ENCODE assay signal across 23 mouse cellular contexts in the genomic region with DNA sequence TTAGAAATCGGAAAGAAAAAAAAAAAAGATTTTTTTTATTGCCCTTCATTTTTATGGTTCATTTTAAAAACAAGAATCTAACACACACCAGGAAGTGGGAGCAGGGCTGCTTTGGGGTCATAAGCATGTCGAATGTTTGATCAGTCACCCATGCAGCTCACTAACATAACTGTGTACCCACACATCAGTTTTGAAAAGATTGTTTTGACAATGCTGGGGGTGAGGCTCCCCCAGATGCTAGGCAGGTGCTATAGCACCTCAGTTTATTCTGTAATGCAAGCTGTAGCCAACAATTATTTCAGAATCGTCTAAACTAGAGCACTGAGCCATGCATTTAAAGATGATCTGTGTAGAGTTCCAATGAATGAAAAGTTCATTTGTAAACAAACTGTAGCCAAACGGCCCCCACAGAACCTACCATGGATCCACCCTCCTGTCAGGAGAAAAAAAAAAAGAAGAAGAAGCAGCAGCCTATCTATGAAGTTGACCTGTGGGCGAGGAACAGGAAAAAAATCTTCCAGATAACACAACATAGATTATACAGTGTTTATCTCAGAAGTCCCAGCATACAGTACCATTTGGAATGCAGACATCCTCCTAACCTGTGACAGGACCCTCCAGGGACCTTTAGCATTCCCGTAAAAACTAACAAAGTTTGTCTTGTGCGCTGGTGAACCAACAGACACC.
DNase-seq lines count a peak whose midpoint lies in the region; ATAC-seq and TF ChIP-seq lines count a peak whose summit lies in the region.
"Had no signal": no experiment of that assay in that cellular context is flagged by ENCODE, and none has a peak within 500 bp of the region (broad histone marks: within the 10 kb centered on the region; RNA-seq: fewer than 3 reads in every experiment).

No protein-coding gene starts in this region.

- no peaks in the 10 kb centered on the region for H3K79me2 ChIP-seq in MEL (ENCODE audit: control insufficient read depth, insufficient read depth, low read length, poor library complexity)

- peak; percentile 46 to 60; a peak in 3 of 4 replicates for TF ChIP-seq EP300 in MEL (IDR thresholded peaks at IDR 0.05; ENCODE audit: low read depth in 1 of 2, low read length in 2 of 2)

- H3K27ac ChIP-seq in forebrain, embryonic 10.5 days, result peak overlapping the region; percentile 86
- no peak overlapping the region for H3K27ac ChIP-seq in forebrain, embryonic 14.5 days (ENCODE audit: low read depth, low read length)
- peak overlapping the region; percentile 92 for H3K27ac ChIP-seq in kidney, embryonic 15.5 days
- H3K27ac ChIP-seq in MEL (ENCODE audit: control insufficient read depth, low read depth, low read length), result no peak overlapping the region
- peak overlapping the region; percentile 97; the same call in 1 of the 2 replicates for H3K27ac ChIP-seq in stomach, embryonic 16.5 days (ENCODE audit: low read length)
- H3K27ac ChIP-seq: liver, embryonic 13.5 days had no signal

- no peaks in the 10 kb centered on the region for H3K9me3 ChIP-seq in forebrain, embryonic 10.5 days
- no peaks in the 10 kb centered on the region for H3K9me3 ChIP-seq in forebrain, embryonic 14.5 days (replicated peaks; ENCODE audit: control insufficient read depth, low read length)
- H3K9me3 ChIP-seq in kidney, embryonic 15.5 days (replicated peaks), result no peaks in the 10 kb centered on the region
- H3K9me3 ChIP-seq in MEL (replicated peaks; ENCODE audit: insufficient read depth, low read length), result no peaks in the 10 kb centered on the region
- no peaks in the 10 kb centered on the region for H3K9me3 ChIP-seq in stomach, embryonic 16.5 days (replicated peaks; ENCODE audit: control insufficient read depth, low read length)
- H3K9me3 ChIP-seq: heart, embryonic 13.5 days; limb, embryonic 13.5 days; liver, embryonic 13.5 days; midbrain, embryonic 10.5 days; neural tube, embryonic 12.5 days had no signal

- 42% methylated on average over 7 of the region's 7 CpGs for WGBS in forebrain, embryonic 10.5 days
- 48% methylated on average over 7 of the region's 7 CpGs for WGBS in forebrain, embryonic 14.5 days
- WGBS in kidney, embryonic 15.5 days, result 43% methylated on average over 7 of the region's 7 CpGs
- 54% methylated on average over 7 of the region's 7 CpGs for WGBS in stomach, embryonic 16.5 days

- no peak for TF ChIP-seq CTCF in MEL (IDR thresholded peaks at IDR 0.05 in 2 of 3, conservative IDR thresholded peaks at IDR 0.05 in 1 of 3; ENCODE audit: control insufficient read depth in 1 of 3, insufficient read depth in 1 of 3, low read depth in 2 of 3, low read length in 3 of 3, poor library complexity in 1 of 3, severe bottlenecking in 1 of 3)

- no peak for TF ChIP-seq RAD21 in MEL (IDR thresholded peaks at IDR 0.05; ENCODE audit: low read depth, low read length)

- peaks cover 63% of the 10 kb centered on the region for H3K4me1 ChIP-seq in forebrain, embryonic 10.5 days
- peaks cover 17% of the 10 kb centered on the region for H3K4me1 ChIP-seq in forebrain, embryonic 14.5 days (ENCODE audit: control insufficient read depth, insufficient read depth, low read length)
- peaks cover 70% of the 10 kb centered on the region for H3K4me1 ChIP-seq in kidney, embryonic 15.5 days
- peaks cover 3 to 23% of the 10 kb centered on the region in 2 experiments; a peak in 3 of 4 replicates for H3K4me1 ChIP-seq in MEL (ENCODE audit: control insufficient read depth in 1 of 2, insufficient read depth in 2 of 2, low read length in 2 of 2)
- peaks cover 20% of the 10 kb centered on the region for H3K4me1 ChIP-seq in stomach, embryonic 16.5 days (ENCODE audit: control insufficient read depth, insufficient read depth, low read length)

- no peaks in the 10 kb centered on the region for H3K36me3 ChIP-seq in forebrain, embryonic 10.5 days (replicated peaks)
- H3K36me3 ChIP-seq in forebrain, embryonic 14.5 days (ENCODE audit: control insufficient read depth, insufficient read depth, low read length), result no peaks in the 10 kb centered on the region
- no peaks in the 10 kb centered on the region for H3K36me3 ChIP-seq in kidney, embryonic 15.5 days
- peaks cover 0 to 21% of the 10 kb centered on the region in 2 experiments; a peak in 2 of 4 replicates for H3K36me3 ChIP-seq in MEL (ENCODE audit: control insufficient read depth in 1 of 2, insufficient read depth in 2 of 2, low read length in 2 of 2)
- no peaks in the 10 kb centered on the region for H3K36me3 ChIP-seq in stomach, embryonic 16.5 days (ENCODE audit: control insufficient read depth, insufficient read depth, low read length)
- H3K36me3 ChIP-seq: heart, embryonic 13.5 days; limb, embryonic 13.5 days; liver, embryonic 13.5 days; midbrain, embryonic 10.5 days; neural tube, embryonic 12.5 days had no signal

- TF ChIP-seq POLR2A in MEL (IDR thresholded peaks at IDR 0.05; ENCODE audit: control insufficient read depth in 1 of 2, insufficient read depth in 1 of 2, low read depth in 1 of 2, low read length in 2 of 2, poor library complexity in 1 of 2), result no peak

- no peak overlapping the region for H3K4me2 ChIP-seq in forebrain, embryonic 14.5 days (ENCODE audit: low read length)
- H3K4me2 ChIP-seq in kidney, embryonic 15.5 days, result peak overlapping the region; percentile 63; the same call in 1 of the 2 replicates
- H3K4me2 ChIP-seq in stomach, embryonic 16.5 days (ENCODE audit: low read depth, low read length), result no peak overlapping the region; the same call in 1 of the 2 replicates

- H3K4me3 ChIP-seq in forebrain, embryonic 10.5 days, result no peak overlapping the region
- H3K4me3 ChIP-seq in forebrain, embryonic 14.5 days (ENCODE audit: low read depth, low read length), result no peak overlapping the region
- no peak overlapping the region for H3K4me3 ChIP-seq in kidney, embryonic 15.5 days (replicated peaks)
- no peak overlapping the region for H3K4me3 ChIP-seq in MEL (ENCODE audit: control insufficient read depth in 1 of 2, insufficient read depth in 1 of 2, low read depth in 2 of 2, low read length in 2 of 2)
- no peak overlapping the region for H3K4me3 ChIP-seq in stomach, embryonic 16.5 days (replicated peaks; ENCODE audit: low read length)
- H3K4me3 ChIP-seq: erythroblast, embryonic 14.5 days; neural tube, embryonic 12.5 days had no signal

- intact Hi-C loops in left cerebral cortex, postnatal 36 days (cut with DNase I), result no loop called here

- DNase-seq in forebrain, embryonic 10.5 days (ENCODE audit: extremely low spot score, low spot score), result no peak
- no peak for DNase-seq in forebrain, embryonic 14.5 days (ENCODE audit: low spot score)
- DNase-seq in kidney, postnatal 25 days, result no peak
- DNase-seq in MEL (ENCODE audit: low read depth, low spot score), result no peak
- DNase-seq in cerebellum, adult 8-10 months, result no peak
- no peak for DNase-seq in left cerebral cortex, postnatal 36 days (ENCODE audit: low spot score in 2 of 2)
- DNase-seq: cerebellum, adult 2 months; heart, adult 11 months; kidney, adult 2 months; liver, embryonic 13.5 days; lung, embryonic 14.5 days; lung, postnatal 4 days; right cerebral cortex, adult 18-20 months; thymus, postnatal 14 days had no signal

- no peak for ATAC-seq in forebrain, embryonic 14.5 days
- ATAC-seq in kidney, embryonic 15.5 days (replicated peaks; ENCODE audit: low FRiP score), result no peak
- no peak for ATAC-seq in stomach, embryonic 16.5 days (ENCODE audit: insufficient read depth, low FRiP score)
- ATAC-seq: forebrain, embryonic 16.5 days had no signal

- H3K9ac ChIP-seq in forebrain, embryonic 14.5 days (ENCODE audit: low read length), result no peak overlapping the region
- H3K9ac ChIP-seq in kidney, embryonic 15.5 days, result no peak overlapping the region
- no peak overlapping the region for H3K9ac ChIP-seq in MEL (ENCODE audit: control insufficient read depth, low read depth, low read length, poor library complexity, severe bottlenecking)
- no peak overlapping the region for H3K9ac ChIP-seq in stomach, embryonic 16.5 days (ENCODE audit: low read length)
- H3K9ac ChIP-seq: hindbrain, embryonic 14.5 days had no signal

- peaks cover 40% of the 10 kb centered on the region for H3K27me3 ChIP-seq in forebrain, embryonic 10.5 days (ENCODE audit: poor library complexity, severe bottlenecking)
- no peaks in the 10 kb centered on the region for H3K27me3 ChIP-seq in forebrain, embryonic 14.5 days (replicated peaks; ENCODE audit: control insufficient read depth, insufficient read depth, low read length)
- no peaks in the 10 kb centered on the region for H3K27me3 ChIP-seq in kidney, embryonic 15.5 days
- no peaks in the 10 kb centered on the region for H3K27me3 ChIP-seq in MEL (ENCODE audit: control insufficient read depth in 1 of 2, insufficient read depth in 2 of 2, low read length in 2 of 2)
- H3K27me3 ChIP-seq in stomach, embryonic 16.5 days (ENCODE audit: control insufficient read depth, insufficient read depth, low read length), result no peaks in the 10 kb centered on the region
- H3K27me3 ChIP-seq: heart, embryonic 13.5 days; limb, embryonic 13.5 days; neural tube, embryonic 12.5 days had no signal

TF ChIP-seq in MEL, 35 proteins besides CTCF, POLR2A, EP300 and RAD21:
- peak; percentile 42; the same call in 1 of the 2 replicates for TF ChIP-seq RCOR1 (IDR thresholded peaks at IDR 0.05; ENCODE audit: low read depth, low read length)
- TF ChIP-seq HCFC1 (IDR thresholded peaks at IDR 0.05; ENCODE audit: low read depth, low read length), result no peak
- TF ChIP-seq USF2 (IDR thresholded peaks at IDR 0.05; ENCODE audit: borderline replicate concordance in 1 of 2, insufficient read depth in 1 of 2, low read depth in 1 of 2, low read length in 2 of 2), result no peak
- TF ChIP-seq NRF1 (IDR thresholded peaks at IDR 0.05; ENCODE audit: insufficient read depth, low read depth, low read length, poor library complexity, severe bottlenecking), result no peak
- peak; percentile 81 for TF ChIP-seq ZNF384 (IDR thresholded peaks at IDR 0.05; ENCODE audit: low read depth, low read length)
- 0 out of 2 replicates have a peak, but pooled peaks have one; percentile 17 for TF ChIP-seq TCF12 (IDR thresholded peaks at IDR 0.05; ENCODE audit: low read depth, low read length)
- no peak for TF ChIP-seq SIN3A (IDR thresholded peaks at IDR 0.05; ENCODE audit: low read length)
- TF ChIP-seq CHD2 (IDR thresholded peaks at IDR 0.05; ENCODE audit: low read length), result no peak
- no peak for TF ChIP-seq POLR2AphosphoS5 (IDR thresholded peaks at IDR 0.05; ENCODE audit: borderline replicate concordance, low read depth, low read length)
- no peak for TF ChIP-seq KAT2A (conservative IDR thresholded peaks at IDR 0.05; ENCODE audit: low read depth, low read length)
- TF ChIP-seq ETS1 (IDR thresholded peaks at IDR 0.05; ENCODE audit: low read depth, low read length), result 0 out of 2 replicates have a peak, but pooled peaks have one; percentile 14
- peak; percentile 50; the same call in 1 of the 2 replicates for TF ChIP-seq GATA1 (IDR thresholded peaks at IDR 0.05; ENCODE audit: low read depth, low read length)
- no peak for TF ChIP-seq GABPA (IDR thresholded peaks at IDR 0.05; ENCODE audit: low read depth, low read length)

Comparison
In these comparisons a context has a peak if more than half of its experiments do, and no peak if none do; other contexts are left out.
1. H3K27ac ChIP-seq: peak in forebrain, embryonic 10.5 days (single experiment), kidney, embryonic 15.5 days (single experiment) and stomach, embryonic 16.5 days (single experiment); none in forebrain, embryonic 14.5 days (single experiment) and MEL (single experiment).